10 mouse cellular contexts compared by ENCODE assay signal in the genomic region with DNA sequence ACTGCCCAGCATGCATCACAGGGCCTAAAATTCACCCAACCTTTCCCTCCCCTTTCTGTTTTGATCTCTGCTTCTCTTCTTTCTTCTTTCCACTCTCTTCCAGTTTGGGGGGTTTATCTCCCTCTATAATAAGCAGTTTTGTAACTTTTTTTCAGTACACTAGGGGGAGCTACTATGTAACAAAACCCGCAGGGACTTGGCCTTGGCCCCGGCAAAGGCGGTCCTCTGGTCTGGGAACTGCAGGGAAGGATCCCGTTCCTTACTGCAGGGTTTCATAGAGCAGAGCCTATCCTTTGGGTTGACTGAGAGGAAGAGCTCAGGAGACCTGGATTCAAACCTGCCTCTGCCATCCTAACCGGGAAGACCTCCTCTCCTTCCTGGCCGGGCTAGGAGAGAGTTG. TPM values are rescaled to one million over a fixed set of nuclear protein-coding genes. Genes with fewer than 3 reads are reported as not detected.
DNase-seq lines count a peak whose midpoint lies in the region; ATAC-seq and TF ChIP-seq lines count a peak whose summit lies in the region.
"Had no signal": no experiment of that assay in that cellular context is flagged by ENCODE, and none has a peak within 500 bp of the region (broad histone marks: within the 10 kb centered on the region; RNA-seq: fewer than 3 reads in every experiment).

No protein-coding gene starts in this region.

- no peaks in the 10 kb centered on the region for H3K27me3 ChIP-seq in hindbrain, embryonic 14.5 days (ENCODE audit: control insufficient read depth, insufficient read depth, low read length)
- no peaks in the 10 kb centered on the region for H3K27me3 ChIP-seq in hindbrain, embryonic 12.5 days
- H3K27me3 ChIP-seq in forebrain, embryonic 14.5 days (replicated peaks; ENCODE audit: control insufficient read depth, insufficient read depth, low read length): no peaks in the 10 kb centered on the region
- H3K27me3 ChIP-seq in liver, embryonic 14.5 days (ENCODE audit: control insufficient read depth, insufficient read depth, low read length): no peaks in the 10 kb centered on the region
- H3K27me3 ChIP-seq in stomach, postnatal 0 days (ENCODE audit: control insufficient read depth, insufficient read depth, low read length): no peaks in the 10 kb centered on the region
- H3K27me3 ChIP-seq: embryonic facial prominence, embryonic 12.5 days had no signal

- TF ChIP-seq EP300 in liver, embryonic 14.5 days (IDR thresholded peaks at IDR 0.05; ENCODE audit: low read depth): no peak
- TF ChIP-seq EP300 in stomach, postnatal 0 days (optimal IDR thresholded peaks at IDR 0.05): no peak

- no peak for ATAC-seq in hindbrain, embryonic 14.5 days (ENCODE audit: low FRiP score)
- ATAC-seq in hindbrain, embryonic 12.5 days (ENCODE audit: low FRiP score): no peak
- 0 out of 2 replicates have a peak, but pooled peaks have one; percentile 52 for ATAC-seq in forebrain, embryonic 14.5 days
- ATAC-seq in liver, embryonic 14.5 days (ENCODE audit: insufficient read depth): no peak
- ATAC-seq in stomach, postnatal 0 days (ENCODE audit: low FRiP score, low TSS enrichment): peak; percentile 57

- no peak overlapping the region for H3K27ac ChIP-seq in hindbrain, embryonic 14.5 days
- no peak overlapping the region for H3K27ac ChIP-seq in hindbrain, embryonic 12.5 days
- no peak overlapping the region for H3K27ac ChIP-seq in forebrain, embryonic 14.5 days (ENCODE audit: low read depth, low read length)
- no peak overlapping the region for H3K27ac ChIP-seq in liver, embryonic 14.5 days
- no peak overlapping the region for H3K27ac ChIP-seq in stomach, postnatal 0 days (replicated peaks)
- H3K27ac ChIP-seq: embryonic facial prominence, embryonic 12.5 days; limb, embryonic 13.5 days had no signal

- TF ChIP-seq CTCF in liver, embryonic 14.5 days (IDR thresholded peaks at IDR 0.05; ENCODE audit: low read depth): peak; percentile 50
- peak; percentile 71 for TF ChIP-seq CTCF in stomach, postnatal 0 days (IDR thresholded peaks at IDR 0.05; ENCODE audit: low read depth)

- no peaks in the 10 kb centered on the region for H3K36me3 ChIP-seq in hindbrain, embryonic 14.5 days (replicated peaks; ENCODE audit: control insufficient read depth, insufficient read depth)
- H3K36me3 ChIP-seq in hindbrain, embryonic 12.5 days: no peaks in the 10 kb centered on the region
- H3K36me3 ChIP-seq in forebrain, embryonic 14.5 days (ENCODE audit: control insufficient read depth, insufficient read depth, low read length): no peaks in the 10 kb centered on the region
- H3K36me3 ChIP-seq in liver, embryonic 14.5 days (replicated peaks; ENCODE audit: control insufficient read depth, insufficient read depth, low read depth): no peaks in the 10 kb centered on the region
- H3K36me3 ChIP-seq in stomach, postnatal 0 days (ENCODE audit: control insufficient read depth, insufficient read depth, low read length): no peaks in the 10 kb centered on the region
- H3K36me3 ChIP-seq: embryonic facial prominence, embryonic 12.5 days; limb, embryonic 13.5 days had no signal

- no peak overlapping the region for H3K9ac ChIP-seq in hindbrain, embryonic 14.5 days
- no peak overlapping the region for H3K9ac ChIP-seq in hindbrain, embryonic 12.5 days
- H3K9ac ChIP-seq in forebrain, embryonic 14.5 days (ENCODE audit: low read length): no peak overlapping the region
- H3K9ac ChIP-seq in liver, embryonic 14.5 days (replicated peaks): no peak overlapping the region
- H3K9ac ChIP-seq in stomach, postnatal 0 days (ENCODE audit: low read length): no peak overlapping the region
- H3K9ac ChIP-seq: embryonic facial prominence, embryonic 12.5 days; limb, embryonic 13.5 days had no signal

- no peaks in the 10 kb centered on the region for H3K9me3 ChIP-seq in hindbrain, embryonic 14.5 days (ENCODE audit: control insufficient read depth, low read length)
- no peaks in the 10 kb centered on the region for H3K9me3 ChIP-seq in hindbrain, embryonic 12.5 days (replicated peaks)
- no peaks in the 10 kb centered on the region for H3K9me3 ChIP-seq in forebrain, embryonic 14.5 days (replicated peaks; ENCODE audit: control insufficient read depth, low read length)
- no peaks in the 10 kb centered on the region for H3K9me3 ChIP-seq in liver, embryonic 14.5 days (ENCODE audit: control insufficient read depth, low read length)
- H3K9me3 ChIP-seq in stomach, postnatal 0 days (ENCODE audit: control insufficient read depth, low read length): no peaks in the 10 kb centered on the region
- H3K9me3 ChIP-seq: embryonic facial prominence, embryonic 12.5 days; limb, embryonic 13.5 days had no signal

- 20% methylated on average over 6 of the region's 6 CpGs for WGBS in hindbrain, embryonic 14.5 days
- WGBS in hindbrain, embryonic 12.5 days: 27% methylated on average over 6 of the region's 6 CpGs
- WGBS in forebrain, embryonic 14.5 days: 26% methylated on average over 6 of the region's 6 CpGs
- WGBS in liver, embryonic 14.5 days (ENCODE audit: insufficient replicate concordance): 26% methylated on average over 6 of the region's 6 CpGs
- WGBS in stomach, postnatal 0 days: 21% methylated on average over 6 of the region's 6 CpGs

- H3K4me1 ChIP-seq in hindbrain, embryonic 14.5 days (replicated peaks; ENCODE audit: control insufficient read depth, insufficient read depth, low read length): peaks cover 3% of the 10 kb centered on the region; the same call in 1 of the 2 replicates
- peaks cover 5% of the 10 kb centered on the region; the same call in 1 of the 2 replicates for H3K4me1 ChIP-seq in hindbrain, embryonic 12.5 days
- H3K4me1 ChIP-seq in forebrain, embryonic 14.5 days (ENCODE audit: control insufficient read depth, insufficient read depth, low read length): peaks cover 4% of the 10 kb centered on the region; the same call in 1 of the 2 replicates
- H3K4me1 ChIP-seq in liver, embryonic 14.5 days (replicated peaks; ENCODE audit: control insufficient read depth in 2 of 2, insufficient read depth in 2 of 2, low read length in 1 of 2): peaks cover 0 to 4% of the 10 kb centered on the region in 2 experiments; a peak in 1 of 4 replicates
- H3K4me1 ChIP-seq in stomach, postnatal 0 days (replicated peaks; ENCODE audit: control insufficient read depth, insufficient read depth): no peaks in the 10 kb centered on the region
- H3K4me1 ChIP-seq: embryonic facial prominence, embryonic 12.5 days had no signal

- no peak overlapping the region for H3K4me3 ChIP-seq in hindbrain, embryonic 14.5 days (replicated peaks; ENCODE audit: low read length)
- no peak overlapping the region for H3K4me3 ChIP-seq in hindbrain, embryonic 12.5 days
- H3K4me3 ChIP-seq in forebrain, embryonic 14.5 days (ENCODE audit: low read depth, low read length): no peak overlapping the region
- no peak overlapping the region for H3K4me3 ChIP-seq in liver, embryonic 14.5 days (ENCODE audit: insufficient read depth in 1 of 2, low read depth in 2 of 2, low read length in 2 of 2)
- no peak overlapping the region for H3K4me3 ChIP-seq in stomach, postnatal 0 days (ENCODE audit: low read depth, low read length)
- H3K4me3 ChIP-seq: embryonic facial prominence, embryonic 12.5 days; limb, embryonic 13.5 days had no signal

- no peak overlapping the region for H3K4me2 ChIP-seq in hindbrain, embryonic 14.5 days (replicated peaks)
- H3K4me2 ChIP-seq in hindbrain, embryonic 12.5 days (replicated peaks): no peak overlapping the region
- H3K4me2 ChIP-seq in forebrain, embryonic 14.5 days (ENCODE audit: low read length): no peak overlapping the region
- H3K4me2 ChIP-seq in liver, embryonic 14.5 days (ENCODE audit: low read depth): no peak overlapping the region
- H3K4me2 ChIP-seq in stomach, postnatal 0 days (replicated peaks; ENCODE audit: low read depth): no peak overlapping the region
- H3K4me2 ChIP-seq: embryonic facial prominence, embryonic 12.5 days; limb, embryonic 13.5 days had no signal

- DNase-seq in hindbrain, embryonic 14.5 days (ENCODE audit: low spot score): peak; percentile 70
- peak; percentile 10 for DNase-seq in CD4-positive helper T cell, adult 2 months (ENCODE audit: low read depth, low spot score)
- peak; percentile 62 for DNase-seq in adipocyte (ENCODE audit: low spot score)
- DNase-seq in forebrain, embryonic 14.5 days (ENCODE audit: low spot score): peak; percentile 77
- DNase-seq in liver, embryonic 14.5 days (ENCODE audit: low read depth in 3 of 3, low spot score in 3 of 3): peak in 1 of 3 experiments; percentile 10
- DNase-seq in stomach, postnatal 0 days (ENCODE audit: low spot score): peak; percentile 53
- no peak for DNase-seq in layer of hippocampus, adult 8-10 months (ENCODE audit: low spot score in 2 of 2)

RNA-seq across cellular contexts. Expression of a gene that starts 30.0 kb away (rescaled TPM):
- polyA plus RNA-seq in hindbrain, embryonic 14.5 days (2014; fragmentation: Nextera tagmentation; extraction: Ambion mirVana): 109 and 123 TPM in 2 replicates
- 47.1 and 53.1 TPM in 2 replicates for polyA plus RNA-seq in hindbrain, embryonic 12.5 days (2016; fragmentation: Nextera tagmentation; extraction: Ambion mirVana)
- polyA plus RNA-seq in forebrain, embryonic 14.5 days (2014; fragmentation: Nextera tagmentation; extraction: Ambion mirVana): 63.3 and 76.8 TPM in 2 replicates
- polyA plus RNA-seq in liver, embryonic 14.5 days (2012; rRNA removed): 0.87 and 1.2 TPM in 2 replicates
- 1.9 and 2.7 TPM in 2 replicates for polyA plus RNA-seq in liver, embryonic 14.5 days (2014; fragmentation: Nextera tagmentation; extraction: Ambion mirVana)
- 28.9 and 33.2 TPM in 2 replicates for polyA plus RNA-seq in stomach, postnatal 0 days (2015; fragmentation: Nextera tagmentation; extraction: Ambion mirVana)
- 100 to 1,000 TPM; 115 to 125 (median 120) TPM for total RNA-seq in layer of hippocampus, adult 8-10 months (2022)

RNA-seq across cellular contexts. Expression of a gene that starts 55.8 kb away (rescaled TPM):
- 25.9 and 28.1 TPM in 2 replicates for polyA plus RNA-seq in hindbrain, embryonic 14.5 days (2014; fragmentation: Nextera tagmentation; extraction: Ambion mirVana)
- 35.6 and 39.7 TPM in 2 replicates for polyA plus RNA-seq in hindbrain, embryonic 12.5 days (2016; fragmentation: Nextera tagmentation; extraction: Ambion mirVana)
- polyA plus RNA-seq in forebrain, embryonic 14.5 days (2014; fragmentation: Nextera tagmentation; extraction: Ambion mirVana): 34.1 and 34.2 TPM in 2 replicates
- polyA plus RNA-seq in liver, embryonic 14.5 days (2012; rRNA removed): 5.2 and 10.1 TPM in 2 replicates
- polyA plus RNA-seq in liver, embryonic 14.5 days (2014; fragmentation: Nextera tagmentation; extraction: Ambion mirVana): 12.8 and 14.0 TPM in 2 replicates
- polyA plus RNA-seq in stomach, postnatal 0 days (2015; fragmentation: Nextera tagmentation; extraction: Ambion mirVana): 29.3 and 30.3 TPM in 2 replicates
- total RNA-seq in layer of hippocampus, adult 8-10 months (2022): 10 to 100 TPM; 24.9 to 29.8 (median 26.9) TPM

Comparison
In these comparisons a context has a peak if more than half of its experiments do, and no peak if none do; other contexts are left out.
1. ATAC-seq: peak in forebrain, embryonic 14.5 days (single experiment) and stomach, postnatal 0 days (single experiment); none in hindbrain, embryonic 14.5 days (single experiment), hindbrain, embryonic 12.5 days (single experiment) and liver, embryonic 14.5 days (single experiment).
2. DNase-seq: peak in hindbrain, embryonic 14.5 days (single experiment), CD4-positive helper T cell, adult 2 months (single experiment), adipocyte (single experiment), forebrain, embryonic 14.5 days (single experiment) and stomach, postnatal 0 days (single experiment); none in layer of hippocampus, adult 8-10 months (0 of 2).